8 mouse cellular contexts compared by ENCODE assay signal in genomic region chr7:126537820-126538585, GRCm38 (mm10). TPM values are rescaled to one million over a fixed set of nuclear protein-coding genes. Genes with fewer than 3 reads are reported as not detected.
A peak's percentile ranks its signal among the peaks of the same experiment; 100 is the strongest.
DNase-seq lines count a peak whose midpoint lies in the region; ATAC-seq and TF ChIP-seq lines count a peak whose summit lies in the region.
"Had no signal": no experiment of that assay in that cellular context is flagged by ENCODE, and none has a peak within 500 bp of the region (broad histone marks: within the 10 kb centered on the region; RNA-seq: fewer than 3 reads in every experiment).

No protein-coding gene starts in this region.

- peak; percentile 38 for DNase-seq in kidney, adult 9 months
- peak; percentile 66 for DNase-seq in 416B (ENCODE audit: low read depth)
- DNase-seq in embryo, embryonic 9.5 days (ENCODE audit: extremely low spot score): peak; percentile 27
- DNase-seq in yolk sac, embryonic 10.5 days (ENCODE audit: low spot score): no peak
- DNase-seq in adrenal gland, adult 2 months: no peak

- no peak overlapping the region for H3K27ac ChIP-seq in kidney, embryonic 15.5 days
- H3K27ac ChIP-seq: lung, embryonic 15.5 days had no signal

- no peaks in the 10 kb centered on the region for H3K36me3 ChIP-seq in kidney, embryonic 15.5 days
- no peaks in the 10 kb centered on the region for H3K36me3 ChIP-seq in E14TG2a.4 (ENCODE audit: insufficient read depth, low read length)
- H3K36me3 ChIP-seq: lung, embryonic 15.5 days had no signal

- peak; percentile 75 for TF ChIP-seq CTCF in E14TG2a.4 (conservative IDR thresholded peaks at IDR 0.05; ENCODE audit: low read length)

- H3K4me2 ChIP-seq in kidney, embryonic 15.5 days: no peak overlapping the region
- H3K4me2 ChIP-seq: lung, embryonic 15.5 days had no signal

- WGBS in kidney, embryonic 15.5 days: 79% methylated on average over 5 of the region's 5 CpGs

- H3K27me3 ChIP-seq in kidney, embryonic 15.5 days: peaks cover 24% of the 10 kb centered on the region
- peaks cover 22% of the 10 kb centered on the region for H3K27me3 ChIP-seq in E14TG2a.4 (ENCODE audit: insufficient read depth, low read length)

- ATAC-seq in kidney, embryonic 15.5 days (replicated peaks; ENCODE audit: low FRiP score): no peak

- H3K4me3 ChIP-seq in kidney, embryonic 15.5 days (replicated peaks): no peak overlapping the region
- H3K4me3 ChIP-seq in E14TG2a.4 (replicated peaks; ENCODE audit: low read length): no peak overlapping the region
- H3K4me3 ChIP-seq: lung, embryonic 15.5 days had no signal

- H3K4me1 ChIP-seq in kidney, embryonic 15.5 days: peaks cover 8% of the 10 kb centered on the region
- H3K4me1 ChIP-seq in E14TG2a.4 (replicated peaks; ENCODE audit: low read depth, low read length): peaks cover 18% of the 10 kb centered on the region

- no peak overlapping the region for H3K9ac ChIP-seq in kidney, embryonic 15.5 days
- H3K9ac ChIP-seq: lung, embryonic 15.5 days had no signal

- no peaks in the 10 kb centered on the region for H3K9me3 ChIP-seq in kidney, embryonic 15.5 days (replicated peaks)
- no peaks in the 10 kb centered on the region for H3K9me3 ChIP-seq in E14TG2a.4 (ENCODE audit: low read length)
- H3K9me3 ChIP-seq: lung, embryonic 15.5 days had no signal

RNA-seq across cellular contexts. Expression of gene Eif3c, which starts 28.2 kb away (rescaled TPM):
- polyA plus RNA-seq in kidney, embryonic 15.5 days (2015; fragmentation: Nextera tagmentation; extraction: Ambion mirVana): 231 and 236 TPM in 2 replicates
- 100 to 1,000 TPM; 236 to 240 TPM for total RNA-seq in adrenal gland, adult 2 months (2021)
- polyA plus RNA-seq in adrenal gland, adult 2 months (2012; rRNA removed): 97.2 and 133 TPM in 2 replicates

RNA-seq across cellular contexts. Expression of gene Atxn2l, which starts 34.8 kb away (rescaled TPM):
- 49.3 and 51.7 TPM in 2 replicates for polyA plus RNA-seq in kidney, embryonic 15.5 days (2015; fragmentation: Nextera tagmentation; extraction: Ambion mirVana)
- total RNA-seq in adrenal gland, adult 2 months (2021): 100 to 1,000 TPM in 1 of 2 experiments, 10 to 100 TPM in 1; 83.7 to 108 TPM
- 454 and 474 TPM in 2 replicates for polyA plus RNA-seq in adrenal gland, adult 2 months (2012; rRNA removed)

RNA-seq across cellular contexts. Expression of gene Apobr, which starts 46.7 kb away (rescaled TPM):
- 0.72 and 0.82 TPM in 2 replicates for polyA plus RNA-seq in kidney, embryonic 15.5 days (2015; fragmentation: Nextera tagmentation; extraction: Ambion mirVana)
- total RNA-seq in adrenal gland, adult 2 months (2021): 1 to 10 TPM; 2.0 to 4.7 TPM
- 5.3 and 7.5 TPM in 2 replicates for polyA plus RNA-seq in adrenal gland, adult 2 months (2012; rRNA removed)

RNA-seq across cellular contexts. Expression of gene Cln3, which starts 47.6 kb away (rescaled TPM):
- polyA plus RNA-seq in kidney, embryonic 15.5 days (2015; fragmentation: Nextera tagmentation; extraction: Ambion mirVana): 36.0 and 38.8 TPM in 2 replicates
- total RNA-seq in adrenal gland, adult 2 months (2021): 10 to 100 TPM; 33.2 to 47.4 TPM
- polyA plus RNA-seq in adrenal gland, adult 2 months (2012; rRNA removed): 52.8 and 56.1 TPM in 2 replicates

RNA-seq across cellular contexts. Expression of gene Tufm, which starts 50.8 kb away (rescaled TPM):
- 154 and 156 TPM in 2 replicates for polyA plus RNA-seq in kidney, embryonic 15.5 days (2015; fragmentation: Nextera tagmentation; extraction: Ambion mirVana)
- 100 to 1,000 TPM; 217 to 239 TPM for total RNA-seq in adrenal gland, adult 2 months (2021)
- polyA plus RNA-seq in adrenal gland, adult 2 months (2012; rRNA removed): 236 and 278 TPM in 2 replicates

Comparison
In these comparisons a context has a peak if more than half of its experiments do, and no peak if none do; other contexts are left out.
1. DNase-seq: peak in kidney, adult 9 months (single experiment), 416B (single experiment) and embryo, embryonic 9.5 days (single experiment); none in yolk sac, embryonic 10.5 days (single experiment) and adrenal gland, adult 2 months (single experiment).